ENCODE assay signal across 10 mouse cellular contexts in genomic region chr4:133626221-133626620, GRCm38 (mm10). TPM values are rescaled to one million over a fixed set of nuclear protein-coding genes. Genes with fewer than 3 reads are reported as not detected.
DNase-seq lines count a peak whose midpoint lies in the region; ATAC-seq and TF ChIP-seq lines count a peak whose summit lies in the region.
"Had no signal": no experiment of that assay in that cellular context is flagged by ENCODE, and none has a peak within 500 bp of the region (broad histone marks: within the 10 kb centered on the region; RNA-seq: fewer than 3 reads in every experiment).

No protein-coding gene starts in this region.

- H3K9ac ChIP-seq in heart, embryonic 12.5 days = 0 out of 2 replicates have a peak overlapping the region, but pooled peaks have one; percentile 18
- H3K9ac ChIP-seq in liver, adult 2 months (ENCODE audit: low read depth, low read length) = no peak overlapping the region; the same call in 1 of the 2 replicates

- H3K27me3 ChIP-seq in heart, embryonic 12.5 days (replicated peaks) = no peaks in the 10 kb centered on the region
- no peaks in the 10 kb centered on the region for H3K27me3 ChIP-seq in liver, adult 2 months (ENCODE audit: control insufficient read depth, insufficient read depth, low read length)
- H3K27me3 ChIP-seq in limb, embryonic 10.5 days (ENCODE audit: low read depth, poor library complexity, severe bottlenecking) = no peaks in the 10 kb centered on the region

- peak overlapping the region; percentile 50 for H3K27ac ChIP-seq in heart, embryonic 12.5 days (ENCODE audit: poor library complexity, severe bottlenecking)
- peak overlapping the region; percentile 63 for H3K27ac ChIP-seq in liver, adult 2 months (replicated peaks; ENCODE audit: insufficient read depth, low read depth, low read length)
- H3K27ac ChIP-seq in limb, embryonic 10.5 days = peak overlapping the region; percentile 47; the same call in 1 of the 2 replicates

- TF ChIP-seq POLR2A in liver, adult 2 months (IDR thresholded peaks at IDR 0.05; ENCODE audit: extremely low read depth, insufficient read depth, low read length) = no peak

- H3K36me3 ChIP-seq in heart, embryonic 12.5 days = peaks cover 30% of the 10 kb centered on the region
- H3K36me3 ChIP-seq in liver, adult 2 months (ENCODE audit: control insufficient read depth, insufficient read depth, low read length) = peaks cover 3% of the 10 kb centered on the region; the same call in 1 of the 2 replicates
- H3K36me3 ChIP-seq in limb, embryonic 10.5 days = peaks cover 50% of the 10 kb centered on the region

- H3K4me2 ChIP-seq in heart, embryonic 12.5 days = no peak overlapping the region

- H3K4me3 ChIP-seq in heart, embryonic 12.5 days = no peak overlapping the region
- H3K4me3 ChIP-seq in liver, adult 2 months (ENCODE audit: insufficient read depth, low read depth, low read length) = no peak overlapping the region
- H3K4me3 ChIP-seq in limb, embryonic 10.5 days = no peak overlapping the region

- peaks cover 25% of the 10 kb centered on the region for H3K79me2 ChIP-seq in liver, adult 2 months (ENCODE audit: control insufficient read depth, insufficient read depth, low read length)

- peak; percentile 37; the same call in 1 of the 2 replicates for ATAC-seq in heart, embryonic 12.5 days (ENCODE audit: insufficient number of reproducible peaks, low FRiP score)

- DNase-seq in heart, adult 9 months (ENCODE audit: low spot score in 2 of 2) = no peak
- DNase-seq in liver, adult 2 months (ENCODE audit: extremely low read depth, low read depth, low spot score) = no peak
- DNase-seq in liver (no peak), ES-CJ7 (ENCODE audit: low read depth, low spot score) (peak; percentile 60)
- DNase-seq in limb, embryonic 10.5 days (ENCODE audit: low spot score) = no peak
- no peak for DNase-seq in right cerebral cortex, postnatal 25 days
- no peak for DNase-seq in spleen, adult 18-20 months
- DNase-seq: adrenal gland, adult 8-10 months; right cerebral cortex, postnatal 4 days had no signal

- H3K4me1 ChIP-seq in heart, embryonic 12.5 days (replicated peaks) = peaks cover 34% of the 10 kb centered on the region
- H3K4me1 ChIP-seq in liver, adult 2 months (ENCODE audit: control insufficient read depth, insufficient read depth, low read length) = peaks cover 10% of the 10 kb centered on the region
- H3K4me1 ChIP-seq in limb, embryonic 10.5 days = peaks cover 30% of the 10 kb centered on the region

- no peaks in the 10 kb centered on the region for H3K9me3 ChIP-seq in heart, embryonic 12.5 days (replicated peaks)
- no peaks in the 10 kb centered on the region for H3K9me3 ChIP-seq in limb, embryonic 10.5 days (replicated peaks)

- no peak for TF ChIP-seq CTCF in liver, adult 2 months (IDR thresholded peaks at IDR 0.05; ENCODE audit: low read depth, low read length)

- WGBS in heart, embryonic 12.5 days = 55% methylated on average over 5 of the region's 5 CpGs
- 73% methylated on average over 5 of the region's 5 CpGs for WGBS in liver, adult 2 months
- WGBS in limb, embryonic 10.5 days = 54% methylated on average over 5 of the region's 5 CpGs

RNA-seq across cellular contexts. Expression of gene Zdhhc18, which starts 23.7 kb away (rescaled TPM):
- polyA plus RNA-seq in heart, embryonic 12.5 days (2016; fragmentation: Nextera tagmentation; extraction: Ambion mirVana) = 3.5 and 3.9 TPM in 2 replicates
- 8.9 and 15.5 TPM in 2 replicates for total RNA-seq in liver, adult 2 months (2014; rRNA removed)
- polyA plus RNA-seq in liver, adult 2 months (2012; rRNA removed) = 18.5 and 21.3 TPM in 2 replicates
- 3.6 and 4.0 TPM in 2 replicates for polyA plus RNA-seq in limb, embryonic 10.5 days (2016; fragmentation: Nextera tagmentation; extraction: Ambion mirVana)

RNA-seq across cellular contexts. Expression of gene Sfn, which starts 24.3 kb away (rescaled TPM):
- 0.76 and 1.4 TPM in 2 replicates for polyA plus RNA-seq in heart, embryonic 12.5 days (2016; fragmentation: Nextera tagmentation; extraction: Ambion mirVana)
- 0.55 and 0.81 TPM in 2 replicates for total RNA-seq in liver, adult 2 months (2014; rRNA removed)
- 0.54 and 0.77 TPM in 2 replicates for polyA plus RNA-seq in liver, adult 2 months (2012; rRNA removed)
- 29.7 and 38.7 TPM in 2 replicates for polyA plus RNA-seq in limb, embryonic 10.5 days (2016; fragmentation: Nextera tagmentation; extraction: Ambion mirVana)

RNA-seq across cellular contexts. Expression of gene Gpn2, which starts 42.1 kb away (rescaled TPM):
- polyA plus RNA-seq in heart, embryonic 12.5 days (2016; fragmentation: Nextera tagmentation; extraction: Ambion mirVana) = 11.2 and 12.2 TPM in 2 replicates
- total RNA-seq in liver, adult 2 months (2014; rRNA removed) = 8.9 and 10.1 TPM in 2 replicates
- 35.0 and 38.2 TPM in 2 replicates for polyA plus RNA-seq in liver, adult 2 months (2012; rRNA removed)
- 31.3 and 31.6 TPM in 2 replicates for polyA plus RNA-seq in limb, embryonic 10.5 days (2016; fragmentation: Nextera tagmentation; extraction: Ambion mirVana)

RNA-seq across cellular contexts. Expression of gene Pigv, which starts 46.2 kb away (rescaled TPM):
- 15.0 and 18.4 TPM in 2 replicates for polyA plus RNA-seq in heart, embryonic 12.5 days (2016; fragmentation: Nextera tagmentation; extraction: Ambion mirVana)
- 5.9 and 6.4 TPM in 2 replicates for total RNA-seq in liver, adult 2 months (2014; rRNA removed)
- polyA plus RNA-seq in liver, adult 2 months (2012; rRNA removed) = 5.9 and 7.5 TPM in 2 replicates
- polyA plus RNA-seq in limb, embryonic 10.5 days (2016; fragmentation: Nextera tagmentation; extraction: Ambion mirVana) = 17.9 and 19.6 TPM in 2 replicates

RNA-seq across cellular contexts. Expression of gene Gpatch3, which starts 51.7 kb away (rescaled TPM):
- 6.0 and 6.9 TPM in 2 replicates for polyA plus RNA-seq in heart, embryonic 12.5 days (2016; fragmentation: Nextera tagmentation; extraction: Ambion mirVana)
- total RNA-seq in liver, adult 2 months (2014; rRNA removed) = 3.8 and 4.3 TPM in 2 replicates
- 3.8 and 4.2 TPM in 2 replicates for polyA plus RNA-seq in liver, adult 2 months (2012; rRNA removed)
- polyA plus RNA-seq in limb, embryonic 10.5 days (2016; fragmentation: Nextera tagmentation; extraction: Ambion mirVana) = 12.9 and 14.0 TPM in 2 replicates

Comparison
In these comparisons a context has a peak if more than half of its experiments do, and no peak if none do; other contexts are left out.
1. RNA of gene Sfn, which starts 24.3 kb away (polyA plus RNA-seq): 29.7 to 38.7 TPM in limb, embryonic 10.5 days; 0.76 to 1.4 TPM in heart, embryonic 12.5 days and 0.54 to 0.77 TPM in liver, adult 2 months; every median in the first group is over 10 times any median in the second.
2. Peak in every context shown above with its lines, with median percentiles within 50 percentile points of each other: H3K27ac ChIP-seq.